Mouse (Mus musculus) liver, embryonic 12.5 days (tissue): ENCODE measurements around the gene Add3. TPM values are rescaled to one million over a fixed set of nuclear protein-coding genes. Genes with fewer than 3 reads are reported as not detected.

ENCODE experiments used
- ATAC-seq: fragments of 200-750 bp; cut with Nextera tagmentation; 2 replicates; pipeline ENCODE4 v1.8.0; 2017; ENCODE audit warnings: moderate number of reproducible peaks, mild to moderate bottlenecking, moderate library complexity
- H3K27ac ChIP-seq: fragments of 300-500 bp; sonication (generic); 2 replicates; pipeline ENCODE4 v1.5.1; 2016; ENCODE audit warnings: mild to moderate bottlenecking
- H3K27me3 ChIP-seq: fragments of 300-500 bp; sonication (generic); replicated peaks from 2 replicates; pipeline ENCODE4 v1.6.1; 2016; ENCODE audit warnings: mild to moderate bottlenecking, moderate library complexity
- H3K36me3 ChIP-seq: fragments of 300-500 bp; sonication (generic); 2 replicates; pipeline ENCODE4 v1.6.1; 2016; ENCODE audit warnings: mild to moderate bottlenecking, moderate library complexity
- H3K4me1 ChIP-seq: fragments of 300-500 bp; sonication (generic); 2 replicates; pipeline ENCODE4 v1.6.1; 2016
- H3K4me2 ChIP-seq: fragments of 300-500 bp; sonication (generic); 2 replicates; pipeline ENCODE4 v1.6.1; 2016; ENCODE audit warnings: mild to moderate bottlenecking, moderate library complexity
- H3K4me3 ChIP-seq: fragments of 300-500 bp; sonication (generic); 2 replicates; pipeline ENCODE4 v1.5.1; 2016; ENCODE audit warnings: mild to moderate bottlenecking, moderate library complexity
- H3K9ac ChIP-seq: fragments of 300-500 bp; sonication (generic); 2 replicates; pipeline ENCODE4 v1.6.1; 2016; ENCODE audit warnings: mild to moderate bottlenecking, moderate library complexity
- H3K9me3 ChIP-seq: fragments of 300-500 bp; sonication (generic); replicated peaks from 2 replicates; pipeline ENCODE4 v1.6.1; 2016; ENCODE audit warnings: mild to moderate bottlenecking, moderate library complexity
- WGBS: fragments of 180-500 bp; shearing (Covaris S2); methylation state at CpG from one replicate; pipeline ENCODE4 v1.1.7; 2016; ENCODE audit not compliant: insufficient replicate concordance; 5-methylcytosine and 5-hydroxymethylcytosine counted together
- polyA plus RNA-seq: library from polyadenylated mRNA; unstranded; fragments of >200 nt; fragmentation: Nextera tagmentation; extraction: Ambion mirVana; gene quantifications from 2 replicates; pipeline ENCODE4 v1.2.1, GENCODE M21; 2016

Gene Add3
- polyA plus RNA-seq, 1 experiment from 2014 or later: 42.2 TPM

DNA sequence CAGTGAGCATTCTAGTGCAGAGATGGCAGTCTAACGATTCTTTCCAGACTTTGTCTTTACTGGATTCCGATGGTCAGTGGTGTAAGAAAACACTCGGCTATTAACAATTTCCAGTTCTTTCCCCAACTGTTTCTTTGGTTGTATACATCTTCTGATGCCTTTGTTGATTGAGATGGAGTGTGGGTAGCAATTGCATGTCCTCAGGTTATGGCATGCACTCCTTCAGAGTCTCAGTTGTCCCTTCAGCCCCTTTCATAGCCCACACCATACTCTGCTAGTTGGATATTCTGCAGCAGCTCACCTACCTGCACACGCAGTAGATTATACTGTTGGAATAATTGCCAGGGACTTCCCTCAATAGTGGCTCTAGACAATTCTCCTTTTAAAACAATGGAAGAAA lies 36.3 kb downstream of the Add3 start:
- WGBS: 85% methylated on average over 4 of the region's 4 CpGs
- no peaks in the 10 kb centered on the region for H3K27me3 ChIP-seq

DNA sequence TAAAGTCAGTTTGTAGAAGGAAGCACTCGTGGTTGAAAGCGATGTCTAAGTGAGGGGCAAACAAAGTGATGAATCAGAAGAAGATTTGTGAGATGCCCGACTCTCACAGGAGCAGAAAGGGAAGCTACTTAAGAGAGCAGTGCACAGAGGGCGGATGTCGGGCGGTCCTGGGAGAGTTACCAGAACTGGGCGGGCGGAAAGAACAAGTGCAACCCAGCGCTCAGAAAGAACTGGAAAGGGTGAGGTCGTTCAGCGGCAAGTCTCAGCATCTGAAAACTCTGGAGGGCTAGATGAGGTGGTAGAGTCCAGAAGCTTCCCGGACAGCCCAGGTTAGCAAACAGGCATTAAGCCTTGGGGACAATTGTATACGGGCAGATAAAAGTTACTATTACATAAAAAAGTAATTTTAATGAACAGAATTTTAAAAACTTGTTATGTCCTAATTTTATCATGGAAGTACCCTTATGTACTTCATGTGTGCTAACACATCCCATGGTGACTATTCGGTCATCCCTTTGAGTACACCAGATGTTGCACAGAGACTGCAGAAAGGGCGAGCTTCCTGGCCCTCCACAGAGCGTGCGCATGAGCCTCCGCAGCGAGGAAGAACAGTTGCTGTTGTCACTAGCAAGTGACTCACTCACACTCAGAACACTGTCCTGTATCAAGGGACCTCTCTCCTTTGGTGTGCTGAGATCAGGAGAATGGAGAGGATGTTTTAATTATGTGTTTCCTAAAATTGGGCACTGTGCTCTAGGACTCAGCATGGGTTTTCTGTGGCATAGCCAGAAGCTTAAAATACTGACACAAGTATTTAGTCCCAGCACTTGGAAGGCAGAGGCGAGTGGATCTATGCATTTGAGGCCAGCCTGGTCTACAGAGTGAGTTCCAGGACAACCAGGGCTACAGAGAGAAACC lies 38.6 kb downstream of the Add3 start:
- H3K4me2 ChIP-seq: no peak overlapping the region
- H3K27ac ChIP-seq: no peak overlapping the region
- H3K27me3 ChIP-seq: peaks cover 7% of the 10 kb centered on the region; the same call in 1 of the 2 replicates
- peaks cover 53% of the 10 kb centered on the region for H3K4me1 ChIP-seq
- H3K9me3 ChIP-seq: no peaks in the 10 kb centered on the region
- no peaks in the 10 kb centered on the region; the same call in 1 of the 2 replicates for H3K36me3 ChIP-seq
- H3K4me3 ChIP-seq: no peak overlapping the region
- no peak overlapping the region for H3K9ac ChIP-seq
- ATAC-seq: no peak
- WGBS: 87% methylated on average over 20 of the region's 20 CpGs

More for the DNA sequence above, 36.3 kb downstream of the Add3 start:
- ATAC-seq: no peak
- no peak overlapping the region for H3K27ac ChIP-seq
- no peaks in the 10 kb centered on the region for H3K9me3 ChIP-seq
- no peak overlapping the region for H3K4me2 ChIP-seq
- H3K4me1 ChIP-seq: peaks cover 33% of the 10 kb centered on the region; the same call in 1 of the 2 replicates
- H3K9ac ChIP-seq: no peak overlapping the region
- H3K4me3 ChIP-seq: no peak overlapping the region
- no peaks in the 10 kb centered on the region; the same call in 1 of the 2 replicates for H3K36me3 ChIP-seq

DNA sequence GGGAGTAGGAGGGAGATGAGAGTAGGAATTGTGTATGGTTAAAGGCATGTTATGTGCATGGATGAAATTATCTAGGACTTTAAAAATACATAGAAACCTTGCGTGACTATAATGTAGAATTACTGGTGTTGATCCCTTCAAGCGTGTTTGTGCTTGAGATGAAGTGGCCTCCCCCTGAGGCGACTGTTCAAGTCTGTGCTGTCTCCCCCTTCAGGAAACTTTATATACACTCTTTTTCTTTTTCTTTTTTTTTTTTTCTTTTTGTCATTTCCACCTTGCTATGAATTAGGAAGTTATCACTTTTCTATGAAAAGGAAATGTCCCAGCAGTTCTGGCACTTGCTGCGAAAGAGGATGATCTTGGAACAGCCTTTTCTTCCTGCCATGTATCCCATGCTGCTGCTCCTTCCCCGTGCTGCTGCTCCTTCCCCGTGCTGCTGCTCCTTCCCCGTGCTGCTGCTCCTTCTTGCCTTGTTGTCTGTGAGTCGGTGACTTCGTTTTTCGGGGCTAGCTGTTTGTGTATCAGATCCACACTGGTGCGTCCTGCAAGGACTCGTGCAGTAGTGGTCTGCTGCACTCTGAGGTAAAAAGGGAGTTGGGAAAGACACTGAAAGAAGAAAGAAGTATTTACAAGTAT lies 40.0 kb downstream of the Add3 start:
- no peak overlapping the region for H3K9ac ChIP-seq
- no peak overlapping the region for H3K4me3 ChIP-seq
- H3K36me3 ChIP-seq: no peaks in the 10 kb centered on the region; the same call in 1 of the 2 replicates
- H3K27ac ChIP-seq: peak overlapping the region; percentile 38; the same call in 1 of the 2 replicates
- no peak for ATAC-seq
- no peaks in the 10 kb centered on the region for H3K9me3 ChIP-seq
- peaks cover 67% of the 10 kb centered on the region for H3K4me1 ChIP-seq
- H3K4me2 ChIP-seq: no peak overlapping the region
- H3K27me3 ChIP-seq: peaks cover 12% of the 10 kb centered on the region; the same call in 1 of the 2 replicates
- 63% methylated on average over 12 of the region's 12 CpGs for WGBS

DNA sequence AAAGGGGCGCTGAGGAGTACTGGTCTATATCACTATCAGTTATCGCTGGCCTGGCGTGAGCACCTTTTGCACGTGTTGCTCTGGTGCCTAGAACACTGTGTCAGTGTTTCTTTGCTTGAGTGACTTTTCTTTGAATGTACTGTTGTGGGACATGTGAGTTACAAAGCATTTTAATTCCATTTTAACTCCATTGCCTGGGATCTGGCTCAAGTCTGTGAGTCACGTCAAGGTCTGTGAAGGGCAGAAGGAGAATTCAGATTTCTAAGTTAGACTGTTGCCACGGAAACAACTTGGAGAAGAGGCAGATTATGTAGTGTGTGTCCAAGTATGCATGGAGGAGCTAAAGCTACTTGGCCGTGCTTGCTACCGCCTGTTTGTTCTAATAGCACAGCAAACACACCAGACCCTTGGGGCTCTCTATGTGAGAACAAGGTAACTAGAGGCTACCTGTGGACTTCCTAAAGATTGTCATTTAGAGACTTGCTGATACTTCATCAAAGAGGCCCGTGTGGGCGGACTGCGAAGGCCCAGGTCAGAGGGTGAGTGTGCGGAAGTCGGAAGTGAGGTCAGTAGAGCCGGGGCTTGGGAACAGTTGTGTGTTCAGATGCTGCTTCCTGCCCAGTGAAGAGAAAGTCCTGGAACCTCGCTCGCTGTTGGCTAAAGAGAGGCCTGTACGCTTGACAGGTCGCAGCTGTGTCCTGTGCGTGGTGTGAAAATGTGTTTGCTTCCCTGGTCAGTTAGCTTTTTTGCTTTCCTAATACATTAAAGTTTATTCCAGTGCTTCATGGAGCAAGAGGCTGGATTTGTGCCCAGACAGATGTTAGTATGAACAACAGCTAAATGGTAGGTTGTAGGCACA lies 41.0 kb downstream of the Add3 start:
- Histone ChIP-seq H3K27ac (no peak overlapping the region; the same call in 1 of the 2 replicates), H3K36me3 (no peaks in the 10 kb centered on the region; the same call in 1 of the 2 replicates), H3K9ac (no peak overlapping the region), H3K4me1 (peaks cover 75% of the 10 kb centered on the region), H3K4me2 (no peak overlapping the region), H3K4me3 (no peak overlapping the region), H3K27me3 (peaks cover 12% of the 10 kb centered on the region; the same call in 1 of the 2 replicates), H3K9me3 (no peaks in the 10 kb centered on the region)
- 75% methylated on average over 19 of the region's 19 CpGs for WGBS
- no peak for ATAC-seq

DNA sequence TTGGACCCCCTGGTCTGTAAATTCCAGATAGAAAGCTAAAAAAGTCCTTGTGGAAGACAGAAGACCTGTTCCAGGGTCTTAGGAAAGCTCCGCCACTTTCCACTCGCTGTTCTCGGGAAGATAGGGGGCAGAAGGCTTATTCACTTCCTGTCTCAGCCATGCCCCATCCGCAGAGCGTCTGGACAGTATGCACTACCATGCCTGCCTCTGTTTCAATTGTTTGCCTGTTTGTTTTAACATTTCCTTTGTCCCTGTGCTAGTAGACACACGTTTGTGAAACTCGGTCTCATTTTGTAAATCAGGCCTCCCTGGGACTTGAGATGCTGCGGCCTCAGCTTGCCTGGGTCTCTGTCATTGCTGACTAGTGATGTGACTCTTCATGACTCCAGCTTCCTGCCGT lies 43.4 kb downstream of the Add3 start:
- peak overlapping the region; percentile 29; the same call in 1 of the 2 replicates for H3K9ac ChIP-seq
- peak overlapping the region; percentile 68 for H3K4me2 ChIP-seq
- H3K27ac ChIP-seq: peak overlapping the region; percentile 56
- H3K27me3 ChIP-seq: peaks cover 12% of the 10 kb centered on the region; the same call in 1 of the 2 replicates
- no peak for ATAC-seq
- 0 out of 2 replicates have a peak overlapping the region, but pooled peaks have one; percentile 6 for H3K4me3 ChIP-seq
- 25% methylated on average over 9 of the region's 9 CpGs for WGBS
- no peaks in the 10 kb centered on the region; the same call in 1 of the 2 replicates for H3K36me3 ChIP-seq
- peaks cover 91% of the 10 kb centered on the region for H3K4me1 ChIP-seq
- no peaks in the 10 kb centered on the region for H3K9me3 ChIP-seq

DNA sequence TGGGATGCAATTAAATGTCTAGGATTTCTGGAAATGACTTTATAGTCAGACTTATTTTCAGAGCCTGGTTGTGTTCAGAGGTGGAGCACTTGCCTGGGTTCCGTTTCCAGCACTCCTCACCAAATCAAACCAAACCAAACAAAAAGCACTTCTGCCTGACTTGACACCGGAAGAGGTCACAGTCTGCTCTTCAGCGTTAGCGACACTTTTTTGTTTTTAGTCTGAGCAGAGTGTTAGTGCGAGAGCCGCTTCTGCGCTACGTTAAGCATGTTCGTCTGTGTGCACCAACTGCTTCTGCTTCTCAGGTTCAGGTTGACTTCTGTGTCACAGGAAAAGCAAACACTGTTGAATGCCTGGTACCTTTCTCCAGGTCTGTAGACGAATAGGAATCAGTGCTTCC lies 44.0 kb downstream of the Add3 start:
- 0 out of 2 replicates have a peak, but pooled peaks cover 4% of the 10 kb centered on the region for H3K36me3 ChIP-seq
- H3K4me1 ChIP-seq: peaks cover 93% of the 10 kb centered on the region
- peak overlapping the region; percentile 87 for H3K27ac ChIP-seq
- H3K9ac ChIP-seq: peak overlapping the region; percentile 29; the same call in 1 of the 2 replicates
- H3K9me3 ChIP-seq: no peaks in the 10 kb centered on the region
- no peak for ATAC-seq
- 26% methylated on average over 10 of the region's 10 CpGs for WGBS
- H3K4me3 ChIP-seq: no peak overlapping the region
- H3K4me2 ChIP-seq: peak overlapping the region; percentile 68
- peaks cover 12% of the 10 kb centered on the region; the same call in 1 of the 2 replicates for H3K27me3 ChIP-seq

DNA sequence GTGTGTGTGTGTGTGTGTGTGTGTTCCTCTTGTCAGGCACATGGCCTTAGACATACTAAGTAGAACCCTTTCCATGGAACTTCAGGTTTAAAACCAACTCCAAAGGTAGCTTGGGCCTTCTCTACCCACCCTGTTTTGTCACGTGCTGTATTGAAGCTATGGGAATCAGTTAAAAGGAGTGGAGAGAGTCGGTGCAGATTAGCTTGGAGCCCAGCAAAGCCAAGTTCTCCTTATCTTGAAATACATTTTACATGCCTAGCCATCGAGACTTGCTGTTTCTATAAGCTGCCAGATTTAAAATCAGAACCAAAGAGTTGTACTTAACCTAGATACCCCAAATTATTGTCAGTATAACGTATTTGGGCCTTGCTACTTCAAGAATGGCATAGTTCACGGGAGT lies 44.7 kb downstream of the Add3 start:
- H3K4me2 ChIP-seq: peak overlapping the region; percentile 68
- no peaks in the 10 kb centered on the region for H3K9me3 ChIP-seq
- peak overlapping the region; percentile 87 for H3K27ac ChIP-seq
- 24% methylated on average over 5 of the region's 5 CpGs for WGBS
- H3K4me3 ChIP-seq: no peak overlapping the region
- ATAC-seq: peak; percentile 74
- peaks cover 93% of the 10 kb centered on the region for H3K4me1 ChIP-seq
- H3K27me3 ChIP-seq: peaks cover 12% of the 10 kb centered on the region; the same call in 1 of the 2 replicates
- no peak overlapping the region for H3K9ac ChIP-seq
- H3K36me3 ChIP-seq: 0 out of 2 replicates have a peak, but pooled peaks cover 4% of the 10 kb centered on the region

DNA sequence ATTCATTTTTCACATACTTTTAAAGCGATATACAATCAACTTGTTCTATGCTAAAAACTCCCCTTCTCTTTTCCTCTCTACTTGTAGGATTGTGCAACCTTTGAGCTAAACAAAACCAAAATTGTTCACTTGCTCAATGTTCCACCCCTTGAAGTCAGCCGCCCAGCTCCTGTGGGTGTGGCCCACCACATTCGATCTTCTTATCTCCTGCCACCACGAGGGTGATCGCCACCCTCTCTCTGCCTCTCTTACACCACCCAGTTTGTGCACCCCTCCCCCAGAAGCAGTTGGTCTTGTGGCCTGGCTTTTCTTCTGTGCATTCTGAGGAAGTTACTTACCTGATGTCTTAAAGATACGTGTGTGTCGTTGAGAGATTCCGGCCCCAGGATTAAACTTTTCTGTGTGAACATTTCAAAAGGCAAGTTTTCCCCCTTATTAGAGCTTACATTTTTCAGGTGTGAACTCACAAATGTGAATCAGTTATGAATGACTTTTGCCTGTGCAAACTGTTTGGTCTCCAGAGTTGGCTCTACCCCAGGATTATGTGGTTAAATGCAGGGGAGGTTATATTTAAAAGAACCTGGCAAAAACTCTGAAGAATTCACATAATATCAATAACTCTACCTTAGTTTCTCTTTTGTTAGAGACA lies 45.4 kb downstream of the Add3 start:
- Histone ChIP-seq H3K27me3 (peaks cover 12% of the 10 kb centered on the region; the same call in 1 of the 2 replicates), H3K9ac (peak overlapping the region; percentile 63; the same call in 1 of the 2 replicates), H3K4me3 (peak overlapping the region; percentile 37), H3K4me2 (peak overlapping the region; percentile 68), H3K36me3 (0 out of 2 replicates have a peak, but pooled peaks cover 4% of the 10 kb centered on the region), H3K4me1 (peaks cover 94% of the 10 kb centered on the region), H3K9me3 (no peaks in the 10 kb centered on the region), H3K27ac (peak overlapping the region; percentile 87)
- WGBS: 8% methylated on average over 8 of the region's 8 CpGs
- peak; percentile 93 for ATAC-seq

DNA sequence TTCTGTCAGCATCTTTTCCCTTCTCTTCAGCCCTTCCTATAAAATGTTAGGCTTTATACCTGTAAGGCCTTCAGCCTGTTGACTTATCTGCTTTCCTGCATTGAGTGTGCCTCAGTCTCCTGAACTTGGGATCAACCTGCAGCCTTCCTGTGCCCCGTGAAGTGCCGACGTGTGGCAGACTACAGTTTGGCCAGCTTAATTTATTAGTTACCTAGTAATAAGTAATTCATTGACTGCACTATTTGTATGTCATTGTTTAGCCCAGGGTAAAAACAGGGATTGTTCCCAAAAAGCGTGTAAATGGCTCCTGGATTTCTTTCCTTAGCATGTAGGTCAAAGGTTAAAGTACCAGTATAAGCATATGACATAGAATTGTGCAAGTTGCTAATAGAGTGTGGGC lies 46.2 kb downstream of the Add3 start:
- H3K36me3 ChIP-seq: 0 out of 2 replicates have a peak, but pooled peaks cover 4% of the 10 kb centered on the region
- H3K4me3 ChIP-seq: peak overlapping the region; percentile 31
- peaks cover 93% of the 10 kb centered on the region for H3K4me1 ChIP-seq
- peak overlapping the region; percentile 52 for H3K4me2 ChIP-seq
- WGBS: 37% methylated on average over 4 of the region's 4 CpGs
- H3K9me3 ChIP-seq: no peaks in the 10 kb centered on the region
- no peak for ATAC-seq
- H3K9ac ChIP-seq: peak overlapping the region; percentile 37; the same call in 1 of the 2 replicates
- peaks cover 12% of the 10 kb centered on the region; the same call in 1 of the 2 replicates for H3K27me3 ChIP-seq
- H3K27ac ChIP-seq: peak overlapping the region; percentile 61

DNA sequence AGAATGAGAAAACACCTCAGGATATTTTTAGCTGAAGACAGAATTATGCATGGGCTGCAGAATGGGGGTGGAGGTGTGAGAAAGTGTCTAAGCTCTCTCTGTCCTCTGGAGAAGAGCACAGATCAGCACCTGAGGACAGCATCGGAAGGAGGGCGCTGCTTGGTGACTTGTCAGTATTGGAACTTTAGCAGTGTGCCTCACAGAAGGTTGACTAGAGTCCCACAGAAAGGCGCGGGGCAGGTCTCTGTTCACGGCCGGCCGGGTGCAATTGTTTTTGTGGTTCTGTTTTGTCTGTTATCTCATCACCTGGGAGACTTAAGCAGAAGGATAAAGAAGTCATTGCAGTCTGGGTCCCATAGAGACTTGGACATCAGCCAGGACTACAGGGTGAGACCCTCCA lies 47.3 kb downstream of the Add3 start:
- H3K4me3 ChIP-seq: no peak overlapping the region; the same call in 1 of the 2 replicates
- peak overlapping the region; percentile 42; the same call in 1 of the 2 replicates for H3K9ac ChIP-seq
- 0 out of 2 replicates have a peak, but pooled peaks cover 4% of the 10 kb centered on the region for H3K36me3 ChIP-seq
- H3K4me2 ChIP-seq: peak overlapping the region; percentile 52
- peaks cover 12% of the 10 kb centered on the region; the same call in 1 of the 2 replicates for H3K27me3 ChIP-seq
- H3K4me1 ChIP-seq: peaks cover 97% of the 10 kb centered on the region
- ATAC-seq: no peak
- H3K9me3 ChIP-seq: no peaks in the 10 kb centered on the region
- peak overlapping the region; percentile 61 for H3K27ac ChIP-seq
- 33% methylated on average over 7 of the region's 7 CpGs for WGBS
